47 mouse cellular contexts compared by ENCODE assay signal in the genomic region with DNA sequence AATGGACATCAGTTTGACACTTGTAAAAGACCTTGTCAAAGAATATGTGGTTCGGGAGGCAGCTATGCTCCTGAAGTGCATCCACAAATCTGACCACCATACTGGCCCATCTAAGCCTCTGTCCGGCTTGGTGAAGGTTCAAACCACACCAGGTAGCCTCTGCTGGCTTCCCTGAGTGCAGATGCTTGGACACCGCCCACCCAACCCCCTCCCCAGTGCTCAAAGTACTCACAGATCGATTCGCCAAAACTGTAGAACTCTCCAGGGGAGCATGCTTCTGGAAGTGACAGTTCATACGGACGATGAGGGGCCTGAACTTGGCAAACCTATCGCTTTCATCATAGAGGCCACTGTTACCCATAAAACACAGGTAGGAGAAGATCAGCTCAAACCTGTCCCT. TPM values are rescaled to one million over a fixed set of nuclear protein-coding genes. Genes with fewer than 3 reads are reported as not detected.
"Had no signal": no experiment of that assay in that cellular context is flagged by ENCODE, and none has a peak within 500 bp of the region (broad histone marks: within the 10 kb centered on the region; RNA-seq: fewer than 3 reads in every experiment).

No protein-coding gene starts in this region.

- H3K9me3 ChIP-seq: heart, embryonic 12.5 days; heart, embryonic 13.5 days; heart, embryonic 15.5 days; hindbrain, embryonic 10.5 days; hindbrain, embryonic 12.5 days; hindbrain, embryonic 13.5 days; hindbrain, embryonic 15.5 days; intestine, embryonic 15.5 days; kidney, embryonic 15.5 days had no signal

- H3K27ac ChIP-seq: heart, embryonic 13.5 days; heart, embryonic 15.5 days; hindbrain, embryonic 10.5 days; hindbrain, embryonic 12.5 days; hindbrain, embryonic 13.5 days; hindbrain, embryonic 14.5 days; hindbrain, embryonic 15.5 days; hindbrain, postnatal 0 days; intestine, embryonic 15.5 days; kidney, embryonic 15.5 days; kidney, postnatal 0 days; layer of hippocampus, adult 2 months; left cerebral cortex, adult 2 months had no signal

- H3K4me1 ChIP-seq: heart, embryonic 12.5 days; heart, embryonic 13.5 days; heart, embryonic 15.5 days; hindbrain, embryonic 13.5 days; hindbrain, embryonic 15.5 days; intestine, embryonic 15.5 days; kidney, embryonic 15.5 days had no signal

- H3K9ac ChIP-seq: heart, embryonic 12.5 days; heart, embryonic 13.5 days; heart, embryonic 15.5 days; hindbrain, embryonic 12.5 days; hindbrain, embryonic 13.5 days; hindbrain, embryonic 14.5 days; hindbrain, embryonic 15.5 days; intestine, embryonic 15.5 days; kidney, embryonic 15.5 days had no signal

- H3K4me3 ChIP-seq: heart, embryonic 12.5 days; heart, embryonic 13.5 days; heart, embryonic 15.5 days; hindbrain, embryonic 10.5 days; hindbrain, embryonic 12.5 days; hindbrain, embryonic 13.5 days; hindbrain, embryonic 15.5 days; intestine, embryonic 15.5 days; kidney, embryonic 15.5 days; layer of hippocampus, adult 2 months; left cerebral cortex, adult 2 months had no signal

- H3K27me3 ChIP-seq: hindbrain, embryonic 12.5 days; hindbrain, embryonic 15.5 days; intestine, embryonic 15.5 days; kidney, embryonic 15.5 days had no signal

- DNase-seq: heart, postnatal 10 days; heart, postnatal 14 days; heart, postnatal 36 days; heart, postnatal 4 days; kidney, adult 11 months; kidney, adult 18-20 months; kidney, adult 2 months; kidney, adult 8-10 months; kidney, adult 9 months; kidney, postnatal 10 days; kidney, postnatal 14 days; kidney, postnatal 25 days; kidney, postnatal 36 days; kidney, postnatal 4 days; layer of hippocampus, adult 9-11 months; layer of hippocampus, postnatal 36 days had no signal

- H3K36me3 ChIP-seq: heart, embryonic 12.5 days; heart, embryonic 13.5 days; heart, embryonic 15.5 days; hindbrain, embryonic 10.5 days; hindbrain, embryonic 12.5 days; hindbrain, embryonic 13.5 days; hindbrain, embryonic 15.5 days; intestine, embryonic 15.5 days; kidney, embryonic 15.5 days had no signal

RNA-seq across cellular contexts. Expression of a gene that starts 43.4 kb away (rescaled TPM):
- total RNA-seq: heart, postnatal 10 days; heart, postnatal 14 days; heart, postnatal 25 days; heart, postnatal 36 days; heart, postnatal 4 days; hindbrain, postnatal 0 days; layer of hippocampus, adult 18-20 months; layer of hippocampus, adult 2 months; layer of hippocampus, adult 8-10 months; layer of hippocampus, postnatal 10 days; layer of hippocampus, postnatal 14 days; layer of hippocampus, postnatal 25 days; layer of hippocampus, postnatal 36 days; left cerebral cortex, adult 18-20 months; left cerebral cortex, adult 2 months had no signal
- polyA plus RNA-seq: heart, embryonic 11.5 days; heart, embryonic 12.5 days; heart, embryonic 13.5 days; heart, embryonic 14.5 days; heart, embryonic 15.5 days; heart, postnatal 0 days; hindbrain, embryonic 11.5 days; hindbrain, embryonic 14.5 days; hindbrain, embryonic 15.5 days; hindbrain, postnatal 0 days; inflammation-experienced regulatory T-cells, adult 6 months; intestine, embryonic 14.5 days; intestine, embryonic 15.5 days; intestine, embryonic 16.5 days; intestine, postnatal 0 days; kidney, adult 2 months; kidney, embryonic 14.5 days; kidney, embryonic 15.5 days; kidney, embryonic 16.5 days had no signal
